Mouse (Mus musculus) lung, postnatal 0 days (tissue): ENCODE results near the gene Pax4.

ENCODE experiments used
- CTCF ChIP-seq: IDR thresholded peaks from 2 replicates; pipeline ENCODE4 v1.5.1; 2016; ENCODE audit warnings: antibody characterized with exemption, mild to moderate bottlenecking
- EP300 ChIP-seq: IDR thresholded peaks from 2 replicates; pipeline ENCODE4 v1.6.1; 2016; ENCODE audit warnings: antibody characterized with exemption, mild to moderate bottlenecking, control low read depth

- TF ChIP-seq EP300 (no peak), CTCF (no peak)
Measured at GRCm38 (mm10) chr6:28450481-28450880, 1.3 kb upstream of the Pax4 start.
